Mouse (Mus musculus): Measurements from ENCODE around the gene Prrx2. TPM values are rescaled to one million over a fixed set of nuclear protein-coding genes. Genes with fewer than 3 reads are reported as not detected.
A peak's percentile ranks its signal among the peaks of the same experiment; 100 is the strongest.

The Prrx2 gene
- polyA plus RNA-seq, 1 experiment from 2014 or later, result not detected

- Histone ChIP-seq H3K9ac (no peak within 1 kb of the TSS), H3K27me3 (peaks cover 80% of the 10 kb centered on the region), H3K4me3 (replicated peaks) (no peak within 1 kb of the TSS), H3K4me2 (no peak within 1 kb of the TSS), H3K36me3 (replicated peaks) (no peaks in the 10 kb centered on the region), H3K9me3 (replicated peaks) (no peaks in the 10 kb centered on the region), H3K27ac (replicated peaks) (no peak within 1 kb of the TSS), H3K4me1 (replicated peaks) (peaks cover 31% of the 10 kb centered on the region)
- ATAC-seq (ENCODE audit: insufficient read depth), result no peak
- WGBS (ENCODE audit: insufficient replicate concordance), result 56% methylated on average over 3 of the region's 3 CpGs
These were observed 31.2 kb upstream of the Prrx2 start, which contains the start of gene 1700001O22Rik for GRCm38 (mm10) chr2:30803604-30804003. 1700001O22Rik (minus strand) TSS chr2:30803661.

GRCm38 (mm10) chr2:30805983-30806382, 28.8 kb upstream of the Prrx2 start:
- Histone ChIP-seq H3K4me3 (replicated peaks) (no peak overlapping the region), H3K4me1 (replicated peaks) (peaks cover 43% of the 10 kb centered on the region), H3K27ac (replicated peaks) (no peak overlapping the region), H3K4me2 (no peak overlapping the region), H3K9ac (no peak overlapping the region), H3K9me3 (replicated peaks) (no peaks in the 10 kb centered on the region), H3K27me3 (peaks cover 57% of the 10 kb centered on the region), H3K36me3 (replicated peaks) (no peaks in the 10 kb centered on the region)
- WGBS (ENCODE audit: insufficient replicate concordance), result 94% methylated on average over 2 of the region's 2 CpGs
- no peak for ATAC-seq (ENCODE audit: insufficient read depth)

GRCm38 (mm10) chr2:30807147-30807647, 27.6 kb upstream of the Prrx2 start:
- WGBS (ENCODE audit: insufficient replicate concordance), result 7% methylated on average over 28 of the region's 28 CpGs
- H3K9me3 ChIP-seq (replicated peaks), result no peaks in the 10 kb centered on the region
- peak; percentile 6; the same call in 1 of the 2 replicates for ATAC-seq (ENCODE audit: insufficient read depth)
- peak overlapping the region; percentile 71 for H3K4me3 ChIP-seq (replicated peaks)
- peak overlapping the region; percentile 61 for H3K9ac ChIP-seq
- H3K36me3 ChIP-seq (replicated peaks), result peaks cover 3% of the 10 kb centered on the region; the same call in 1 of the 2 replicates
- peak overlapping the region; percentile 96 for H3K4me2 ChIP-seq
- peaks cover 44% of the 10 kb centered on the region for H3K27me3 ChIP-seq
- peak overlapping the region; percentile 67 for H3K27ac ChIP-seq (replicated peaks)
- peaks cover 32% of the 10 kb centered on the region for H3K4me1 ChIP-seq (replicated peaks)

GRCm38 (mm10) chr2:30807648-30808295, 27.0 kb upstream of the Prrx2 start, which contains the start of gene Ntmt1:
Ntmt1 (plus strand) TSS chr2:30807826.
- peak within 1 kb of the TSS; percentile 77 for H3K9ac ChIP-seq
- H3K4me3 ChIP-seq (replicated peaks), result peak within 1 kb of the TSS; percentile 71
- H3K9me3 ChIP-seq (replicated peaks), result no peaks in the 10 kb centered on the region
- H3K4me1 ChIP-seq (replicated peaks), result peaks cover 32% of the 10 kb centered on the region
- under 1% methylated on average over 44 of the region's 44 CpGs for WGBS (ENCODE audit: insufficient replicate concordance)
- H3K27ac ChIP-seq (replicated peaks), result peak within 1 kb of the TSS; percentile 81
- H3K27me3 ChIP-seq, result peaks cover 39% of the 10 kb centered on the region
- peak within 1 kb of the TSS; percentile 96 for H3K4me2 ChIP-seq
- ATAC-seq (ENCODE audit: insufficient read depth), result peak; percentile 98
- H3K36me3 ChIP-seq (replicated peaks), result peaks cover 8% of the 10 kb centered on the region

- peak overlapping the region; percentile 77 for H3K9ac ChIP-seq
- H3K4me2 ChIP-seq, result peak overlapping the region; percentile 96
- H3K9me3 ChIP-seq (replicated peaks), result no peaks in the 10 kb centered on the region
- H3K4me1 ChIP-seq (replicated peaks), result peaks cover 32% of the 10 kb centered on the region
- H3K27ac ChIP-seq (replicated peaks), result peak overlapping the region; percentile 81
- H3K4me3 ChIP-seq (replicated peaks), result peak overlapping the region; percentile 71
- ATAC-seq (ENCODE audit: insufficient read depth), result no peak
- 2% methylated on average over 10 of the region's 10 CpGs for WGBS (ENCODE audit: insufficient replicate concordance)
- H3K27me3 ChIP-seq, result peaks cover 34% of the 10 kb centered on the region
- peaks cover 13% of the 10 kb centered on the region for H3K36me3 ChIP-seq (replicated peaks)
These were observed 26.5 kb upstream of the Prrx2 start for GRCm38 (mm10) chr2:30808296-30808655.

GRCm38 (mm10) chr2:30809503-30809902, 25.3 kb upstream of the Prrx2 start:
- H3K27me3 ChIP-seq, result peaks cover 22% of the 10 kb centered on the region
- no peak for ATAC-seq (ENCODE audit: insufficient read depth)
- H3K9me3 ChIP-seq (replicated peaks), result no peaks in the 10 kb centered on the region
- no peak overlapping the region for H3K4me2 ChIP-seq
- H3K27ac ChIP-seq (replicated peaks), result no peak overlapping the region
- H3K4me1 ChIP-seq (replicated peaks), result peaks cover 32% of the 10 kb centered on the region
- H3K36me3 ChIP-seq (replicated peaks), result peaks cover 25% of the 10 kb centered on the region
- H3K4me3 ChIP-seq (replicated peaks), result no peak overlapping the region
- H3K9ac ChIP-seq, result no peak overlapping the region
- WGBS (ENCODE audit: insufficient replicate concordance), result 70% methylated on average over 5 of the region's 5 CpGs

- Histone ChIP-seq H3K27ac (replicated peaks) (no peak overlapping the region), H3K27me3 (peaks cover 12% of the 10 kb centered on the region), H3K36me3 (replicated peaks) (peaks cover 35% of the 10 kb centered on the region), H3K4me2 (no peak overlapping the region), H3K4me1 (replicated peaks) (peaks cover 32% of the 10 kb centered on the region), H3K4me3 (replicated peaks) (no peak overlapping the region), H3K9me3 (replicated peaks) (no peaks in the 10 kb centered on the region), H3K9ac (no peak overlapping the region)
- ATAC-seq (ENCODE audit: insufficient read depth), result no peak
- WGBS (ENCODE audit: insufficient replicate concordance), result 78% methylated on average over 7 of the region's 7 CpGs
These were observed 24.2 kb upstream of the Prrx2 start for GRCm38 (mm10) chr2:30810573-30810972.

- no peaks in the 10 kb centered on the region for H3K4me1 ChIP-seq (replicated peaks)
- no peak overlapping the region for H3K4me3 ChIP-seq (replicated peaks)
- H3K36me3 ChIP-seq (replicated peaks), result peaks cover 69% of the 10 kb centered on the region
- WGBS (ENCODE audit: insufficient replicate concordance), result 82% methylated on average over 1 of the region's 1 CpGs
- H3K9ac ChIP-seq, result no peak overlapping the region
- ATAC-seq (ENCODE audit: insufficient read depth), result no peak
- H3K9me3 ChIP-seq (replicated peaks), result no peaks in the 10 kb centered on the region
- H3K4me2 ChIP-seq, result no peak overlapping the region
- no peak overlapping the region for H3K27ac ChIP-seq (replicated peaks)
- no peaks in the 10 kb centered on the region for H3K27me3 ChIP-seq
These were observed 18.4 kb upstream of the Prrx2 start for GRCm38 (mm10) chr2:30816383-30816782.

- H3K4me2 ChIP-seq, result no peak overlapping the region
- WGBS (ENCODE audit: insufficient replicate concordance), result 86% methylated on average over 5 of the region's 5 CpGs
- peaks cover 5% of the 10 kb centered on the region; the same call in 1 of the 2 replicates for H3K4me1 ChIP-seq (replicated peaks)
- no peaks in the 10 kb centered on the region for H3K27me3 ChIP-seq
- no peak overlapping the region for H3K9ac ChIP-seq
- no peak overlapping the region for H3K4me3 ChIP-seq (replicated peaks)
- H3K27ac ChIP-seq (replicated peaks), result no peak overlapping the region
- no peaks in the 10 kb centered on the region for H3K9me3 ChIP-seq (replicated peaks)
- ATAC-seq (ENCODE audit: insufficient read depth), result no peak
- peaks cover 74% of the 10 kb centered on the region for H3K36me3 ChIP-seq (replicated peaks)
These were observed 14.9 kb upstream of the Prrx2 start for GRCm38 (mm10) chr2:30819873-30820272.

GRCm38 (mm10) chr2:30821073-30821472, 13.7 kb upstream of the Prrx2 start:
- Histone ChIP-seq H3K36me3 (replicated peaks) (peaks cover 74% of the 10 kb centered on the region), H3K4me2 (no peak overlapping the region), H3K4me1 (replicated peaks) (peaks cover 14% of the 10 kb centered on the region), H3K27ac (replicated peaks) (no peak overlapping the region), H3K27me3 (no peaks in the 10 kb centered on the region), H3K9ac (no peak overlapping the region), H3K4me3 (replicated peaks) (no peak overlapping the region), H3K9me3 (replicated peaks) (no peaks in the 10 kb centered on the region)
- no peak for ATAC-seq (ENCODE audit: insufficient read depth)
- WGBS (ENCODE audit: insufficient replicate concordance), result 89% methylated on average over 3 of the region's 3 CpGs

- peaks cover 74% of the 10 kb centered on the region for H3K36me3 ChIP-seq (replicated peaks)
- 0 out of 2 replicates have a peak overlapping the region, but pooled peaks have one; percentile 29 for H3K27ac ChIP-seq (replicated peaks)
- no peaks in the 10 kb centered on the region for H3K27me3 ChIP-seq
- H3K9me3 ChIP-seq (replicated peaks), result no peaks in the 10 kb centered on the region
- H3K4me2 ChIP-seq, result no peak overlapping the region
- no peak overlapping the region for H3K4me3 ChIP-seq (replicated peaks)
- peaks cover 27% of the 10 kb centered on the region for H3K4me1 ChIP-seq (replicated peaks)
- no peak for ATAC-seq (ENCODE audit: insufficient read depth)
- no peak overlapping the region for H3K9ac ChIP-seq
- WGBS (ENCODE audit: insufficient replicate concordance), result 89% methylated on average over 8 of the region's 8 CpGs
These were observed 12.3 kb upstream of the Prrx2 start for GRCm38 (mm10) chr2:30822460-30822859.

Data from liver, embryonic 15.5 days (tissue).